Mouse (Mus musculus) neural tube, embryonic 10.5 days (tissue): ENCODE measurements around the gene C130079G13Rik.
"Not testable (repeated sequence)": the region's sequence is repeated elsewhere in the genome, so short reads cannot be mapped to it uniquely, and the experiment has no call there.

Experiments
- DNase-seq: peaks from one replicate; pipeline ENCODE4 v3.0.0-alpha.2; 2017; ENCODE audit warnings: low spot score; ENCODE audit errors: extremely low spot score

C130079G13Rik gene

DNA sequence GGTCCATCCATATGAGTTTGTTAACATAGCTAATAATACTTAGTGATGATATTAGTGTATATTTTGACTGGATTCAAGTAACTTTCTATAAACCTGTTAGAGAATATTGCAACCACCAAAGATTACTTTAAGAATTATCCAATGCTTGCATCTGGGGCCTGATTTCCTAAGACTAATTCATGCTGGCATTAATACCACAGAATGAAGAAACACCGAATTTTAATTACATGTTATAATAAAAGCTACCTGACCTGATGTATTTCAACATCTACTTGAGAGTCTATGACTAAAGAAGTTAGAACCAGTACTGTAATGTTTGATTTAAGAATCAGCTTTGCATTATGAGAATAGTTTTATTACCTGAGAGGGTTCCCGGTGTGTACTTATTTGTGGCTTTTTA is at the start of gene C130079G13Rik:
Gene C130079G13Rik (plus strand): TSS at position 301 of the 400 bp plus-strand sequence.
- DNase-seq, result no peak

- not testable (repeated sequence) for DNase-seq
Measured at GRCm38 (mm10) chr3:59877601-59878000, 47.4 kb upstream of the C130079G13Rik start.

DNA sequence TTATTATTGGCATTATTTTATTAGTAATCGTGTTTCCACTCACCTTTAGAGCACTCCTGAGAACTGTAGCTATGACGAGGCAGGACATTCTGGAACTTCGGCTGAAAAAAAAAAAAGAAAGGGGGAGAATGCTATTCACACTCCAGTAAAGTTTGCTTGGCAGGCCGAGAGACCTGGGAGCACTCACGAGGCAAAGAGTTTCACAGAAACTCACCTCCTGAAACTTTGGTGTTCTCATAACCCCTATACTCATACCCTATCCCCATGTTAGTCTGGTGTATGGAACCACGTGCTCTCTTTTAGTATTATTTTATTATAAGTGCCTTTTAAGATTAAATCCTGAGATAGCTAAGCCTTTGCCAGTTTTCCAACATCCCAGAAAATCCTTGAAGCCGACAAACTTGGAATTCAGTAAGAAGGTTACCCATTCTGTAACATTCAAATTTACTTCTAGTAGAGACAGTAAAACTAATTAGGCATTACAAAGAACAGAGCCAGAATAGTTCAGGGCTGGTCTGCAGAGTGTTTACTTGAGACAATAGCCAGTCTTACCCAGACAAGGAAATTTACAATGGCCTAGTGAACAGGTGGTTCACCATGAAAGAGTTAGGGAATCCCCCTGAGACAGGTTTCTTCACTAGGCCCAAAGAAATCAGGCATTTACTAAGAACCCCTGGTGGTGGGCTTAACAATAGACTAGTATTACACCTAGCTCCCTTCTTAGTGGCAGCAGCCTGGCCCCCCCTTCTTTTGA is 45.0 kb upstream of the C130079G13Rik start:
- DNase-seq, result not testable (repeated sequence)

DNA sequence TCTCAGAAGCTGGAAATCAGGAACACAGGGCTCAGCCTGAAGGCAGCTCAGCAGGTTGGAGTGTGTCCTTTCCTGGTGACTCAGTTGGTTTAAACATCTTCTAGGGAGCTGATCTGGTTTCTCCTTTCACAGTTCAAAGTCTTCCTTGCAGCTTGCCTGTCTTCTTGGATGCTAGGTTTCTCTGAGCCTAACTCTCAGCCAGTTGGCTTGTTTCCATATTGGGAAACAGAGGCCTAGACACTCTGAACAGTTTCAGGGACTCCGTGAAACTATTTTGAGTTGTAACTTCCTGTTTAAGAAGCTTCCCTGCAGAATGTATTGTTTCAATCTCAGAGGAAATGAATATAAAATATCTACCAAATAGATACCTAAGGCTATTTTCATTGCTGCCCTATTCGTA is 31.7 kb upstream of the C130079G13Rik start:
- DNase-seq, result no peak

DNA sequence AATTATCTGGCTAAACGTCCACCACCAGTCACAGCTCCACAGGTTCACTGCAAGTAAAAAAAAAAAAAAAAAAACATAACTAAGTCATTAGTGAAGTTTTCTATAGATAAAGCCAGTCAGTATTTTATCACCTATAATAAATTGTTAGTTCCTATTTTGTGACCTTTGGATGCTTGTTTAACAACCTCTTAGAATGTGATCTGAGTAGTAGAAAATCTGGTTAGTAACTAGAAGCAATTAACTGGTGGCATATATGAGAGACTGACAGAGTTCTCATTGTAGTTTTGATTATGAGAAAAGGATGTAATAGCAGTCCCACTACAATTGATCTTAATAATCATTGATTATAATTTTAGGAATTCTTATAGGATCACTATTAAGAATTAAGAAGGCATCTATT is 9.6 kb downstream of the C130079G13Rik start:
- DNase-seq, result no peak

DNA sequence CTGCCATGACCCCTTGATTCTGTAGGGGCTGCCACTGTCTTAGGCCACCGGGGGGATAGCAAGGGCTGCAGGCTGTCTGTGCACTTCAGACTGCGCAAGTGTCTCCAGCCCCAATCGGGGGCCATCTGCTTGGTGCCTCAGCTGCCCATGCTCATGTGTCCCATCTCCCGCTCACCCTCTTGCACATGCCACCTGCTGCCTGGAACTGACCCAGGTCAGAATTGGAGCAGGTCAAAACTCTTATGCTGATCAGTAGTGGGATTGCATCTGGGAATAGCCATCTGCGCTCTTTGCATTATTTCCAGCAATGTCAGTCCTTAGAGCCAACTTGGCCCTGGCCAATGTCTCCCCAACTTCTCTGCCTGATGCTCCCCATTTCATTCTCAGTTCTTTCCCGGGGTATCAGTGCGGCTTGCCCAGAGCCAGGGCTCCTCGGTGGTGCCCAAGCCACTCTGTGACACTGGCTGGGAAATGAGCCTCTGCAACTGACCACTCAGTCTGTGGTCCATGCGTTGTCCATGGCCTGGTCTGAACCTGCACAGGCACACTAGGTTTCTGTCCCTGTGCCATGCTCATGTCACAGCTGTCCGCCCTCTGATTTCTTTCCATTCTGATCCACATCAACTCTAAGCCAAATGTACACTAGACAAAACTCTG is 22.4 kb downstream of the C130079G13Rik start:
- DNase-seq, result no peak

- no peak for DNase-seq
Measured at GRCm38 (mm10) chr3:59970891-59971290, 45.9 kb downstream of the C130079G13Rik start.

DNA sequence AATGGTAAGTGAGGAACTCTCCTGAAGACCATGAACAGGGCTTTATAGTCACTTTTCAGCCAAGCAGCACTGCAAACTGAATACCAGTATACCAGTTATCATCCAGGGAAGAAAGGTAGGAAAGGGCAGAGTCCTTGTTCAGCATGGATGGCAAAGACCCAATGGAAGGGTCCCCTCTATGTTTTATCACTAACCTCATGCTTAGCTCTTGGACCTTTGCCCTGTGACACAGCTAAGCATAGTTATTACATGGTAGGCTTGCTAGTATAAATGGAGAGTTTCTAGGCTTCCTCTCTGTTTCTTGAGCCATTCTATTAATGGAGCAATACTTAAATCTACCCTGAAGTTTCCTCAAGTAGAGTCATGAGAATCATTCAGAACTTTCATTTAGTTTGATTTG is 49.6 kb downstream of the C130079G13Rik start:
- no peak for DNase-seq
